Mouse (Mus musculus) bone marrow macrophage, adult 2 months (primary cell): Measurements from ENCODE around the gene Sln. TPM values are rescaled to one million over a fixed set of nuclear protein-coding genes. Genes with fewer than 3 reads are reported as not detected.

Source experiments
- H3K27ac ChIP-seq: 2 replicates; pipeline ENCODE4 v1.5.1; 2012; ENCODE audit warnings: low read depth, low read length; ENCODE audit not compliant: insufficient read depth
- H3K4me1 ChIP-seq: 2 replicates; pipeline ENCODE4 v1.6.1; 2012; ENCODE audit warnings: low read length; ENCODE audit not compliant: control insufficient read depth, insufficient read depth
- H3K4me3 ChIP-seq: 2 replicates; pipeline ENCODE4 v1.5.1; 2012; ENCODE audit warnings: mild to moderate bottlenecking, low read length, moderate library complexity; ENCODE audit not compliant: insufficient read depth
- CTCF ChIP-seq: IDR thresholded peaks from 2 replicates; pipeline ENCODE4 v1.5.1; 2012; ENCODE audit warnings: low read depth, mild to moderate bottlenecking, low read length, moderate library complexity
- POLR2A ChIP-seq: IDR thresholded peaks from 2 replicates; pipeline ENCODE4 v1.6.1; 2012; ENCODE audit warnings: mild to moderate bottlenecking, low read depth, low read length, borderline replicate concordance
- polyA plus RNA-seq: library from polyadenylated mRNA; stranded (reverse); fragments of >200 nt; gene quantifications from 2 replicates; pipeline ENCODE4 v1.2.4, GENCODE M21; 2012; ENCODE audit not compliant: missing spikeins, insufficient read depth, insufficient read length

Sln gene
- polyA plus RNA-seq, 1 experiment = not detected

GRCm38 (mm10) chr9:53903215-53903842 lies 53.4 kb downstream of the Sln start:
- Histone ChIP-seq H3K4me1 (no peaks in the 10 kb centered on the region), H3K27ac (no peak overlapping the region), H3K4me3 (no peak overlapping the region)
- no peak for TF ChIP-seq CTCF
- TF ChIP-seq POLR2A = no peak

Other genes starting within 250 kb of the Sln start
- 44.7 and 45.0 TPM in 2 replicates for gene Acat1, start 239.8 kb upstream of the Sln start, polyA plus RNA-seq
- 15.3 and 21.3 TPM in 2 replicates for gene Cul5, start 180.2 kb upstream of the Sln start, polyA plus RNA-seq
- gene Rab39, start 143.9 kb upstream of the Sln start, polyA plus RNA-seq = 6.5 and 7.1 TPM in 2 replicates
- gene Slc35f2, start 78.6 kb upstream of the Sln start, polyA plus RNA-seq = not detected in 2 replicates
- gene Elmod1, start 125.1 kb downstream of the Sln start, polyA plus RNA-seq = not detected in 2 replicates
- gene Tnfaip8l3, start 218.2 kb downstream of the Sln start, polyA plus RNA-seq = not detected in 2 replicates